Comparison of ENCODE assay signal across 9 mouse cellular contexts in genomic region chr11:116850085-116850484, GRCm38 (mm10). TPM values are rescaled to one million over a fixed set of nuclear protein-coding genes. Genes with fewer than 3 reads are reported as not detected.
DNase-seq lines count a peak whose midpoint lies in the region; ATAC-seq and TF ChIP-seq lines count a peak whose summit lies in the region.
"Had no signal": no experiment of that assay in that cellular context is flagged by ENCODE, and none has a peak within 500 bp of the region (broad histone marks: within the 10 kb centered on the region; RNA-seq: fewer than 3 reads in every experiment).

No protein-coding gene starts in this region.

- peaks cover 12% of the 10 kb centered on the region; the same call in 1 of the 2 replicates for H3K4me1 ChIP-seq in heart, postnatal 0 days (ENCODE audit: control insufficient read depth, insufficient read depth)
- H3K4me1 ChIP-seq in bone marrow macrophage, adult 2 months (ENCODE audit: control insufficient read depth, insufficient read depth, low read length): peaks cover 10% of the 10 kb centered on the region; the same call in 1 of the 2 replicates
- H3K4me1 ChIP-seq in midbrain, embryonic 15.5 days: peaks cover 44% of the 10 kb centered on the region
- H3K4me1 ChIP-seq in thymus, adult 2 months (replicated peaks; ENCODE audit: control insufficient read depth, insufficient read depth, low read length): no peaks in the 10 kb centered on the region

- no peak for TF ChIP-seq EP300 in heart, postnatal 0 days (IDR thresholded peaks at IDR 0.05; ENCODE audit: low read depth)

- ATAC-seq in heart, postnatal 0 days (ENCODE audit: insufficient read depth, low read depth): no peak
- ATAC-seq in midbrain, embryonic 15.5 days (replicated peaks): no peak

- 0 out of 2 replicates have a peak overlapping the region, but pooled peaks have one; percentile 95 for H3K4me3 ChIP-seq in heart, postnatal 0 days (ENCODE audit: low read depth, low read length)
- H3K4me3 ChIP-seq in bone marrow macrophage, adult 2 months (ENCODE audit: insufficient read depth, low read length): peak overlapping the region; percentile 60
- H3K4me3 ChIP-seq in midbrain, embryonic 15.5 days: 0 out of 2 replicates have a peak overlapping the region, but pooled peaks have one; percentile 11
- H3K4me3 ChIP-seq in thymus, adult 2 months (ENCODE audit: control insufficient read depth, insufficient read depth, low read length): no peak overlapping the region

- DNase-seq in heart, postnatal 0 days (ENCODE audit: low spot score): no peak
- DNase-seq in heart, postnatal 4 days: no peak
- DNase-seq in induced T-regulatory cell, adult 2 months (ENCODE audit: low read depth): peak; percentile 47
- no peak for DNase-seq in embryo, embryonic 11 days
- DNase-seq in thymus, adult 2 months: no peak
- no peak for DNase-seq in left cerebral cortex, adult 18-20 months (ENCODE audit: low spot score in 2 of 2)
- DNase-seq: cerebellum, adult 2 months had no signal

- H3K27me3 ChIP-seq in heart, postnatal 0 days (ENCODE audit: control insufficient read depth, insufficient read depth, low read length): no peaks in the 10 kb centered on the region
- H3K27me3 ChIP-seq in midbrain, embryonic 15.5 days (replicated peaks): no peaks in the 10 kb centered on the region
- no peaks in the 10 kb centered on the region for H3K27me3 ChIP-seq in thymus, adult 2 months (ENCODE audit: control insufficient read depth, insufficient read depth, low read length)

- peak overlapping the region; percentile 50 for H3K9ac ChIP-seq in heart, postnatal 0 days (replicated peaks; ENCODE audit: low read depth, low read length)
- H3K9ac ChIP-seq in midbrain, embryonic 15.5 days: no peak overlapping the region; the same call in 1 of the 2 replicates

- no peak overlapping the region for H3K27ac ChIP-seq in heart, postnatal 0 days (ENCODE audit: low read depth)
- H3K27ac ChIP-seq in bone marrow macrophage, adult 2 months (ENCODE audit: insufficient read depth, low read depth, low read length): peak overlapping the region; percentile 33
- no peak overlapping the region for H3K27ac ChIP-seq in midbrain, embryonic 15.5 days
- no peak overlapping the region for H3K27ac ChIP-seq in thymus, adult 2 months (ENCODE audit: control insufficient read depth, insufficient read depth, low read length)

- H3K36me3 ChIP-seq in heart, postnatal 0 days (replicated peaks; ENCODE audit: control insufficient read depth, insufficient read depth, low read length): peaks cover 50% of the 10 kb centered on the region
- peaks cover 18% of the 10 kb centered on the region; the same call in 1 of the 2 replicates for H3K36me3 ChIP-seq in midbrain, embryonic 15.5 days (replicated peaks)
- H3K36me3 ChIP-seq in thymus, adult 2 months (ENCODE audit: control insufficient read depth, insufficient read depth, low read length): peaks cover 33% of the 10 kb centered on the region

- no peak for TF ChIP-seq POLR2A in bone marrow macrophage, adult 2 months (IDR thresholded peaks at IDR 0.05; ENCODE audit: borderline replicate concordance, low read depth, low read length)
- TF ChIP-seq POLR2A in thymus, adult 2 months (IDR thresholded peaks at IDR 0.05; ENCODE audit: control insufficient read depth, extremely low read depth, insufficient read depth, low read length, poor library complexity): no peak

- H3K9me3 ChIP-seq in heart, postnatal 0 days (replicated peaks; ENCODE audit: control insufficient read depth, low read length): no peaks in the 10 kb centered on the region
- no peaks in the 10 kb centered on the region for H3K9me3 ChIP-seq in midbrain, embryonic 15.5 days

- WGBS in heart, postnatal 0 days: 24% methylated on average over 4 of the region's 4 CpGs
- WGBS in midbrain, embryonic 15.5 days: 61% methylated on average over 4 of the region's 4 CpGs
- 27% methylated on average over 4 of the region's 4 CpGs for WGBS in thymus, adult 2 months

- TF ChIP-seq CTCF in heart, postnatal 0 days (IDR thresholded peaks at IDR 0.05; ENCODE audit: low read depth): no peak
- no peak for TF ChIP-seq CTCF in bone marrow macrophage, adult 2 months (IDR thresholded peaks at IDR 0.05; ENCODE audit: low read depth, low read length)
- TF ChIP-seq CTCF in thymus, adult 2 months (IDR thresholded peaks at IDR 0.05; ENCODE audit: borderline replicate concordance, control insufficient read depth, extremely low read depth, insufficient read depth, low read length, poor library complexity): no peak

- peak overlapping the region; percentile 83 for H3K4me2 ChIP-seq in heart, postnatal 0 days (ENCODE audit: low read depth, low read length)
- H3K4me2 ChIP-seq in midbrain, embryonic 15.5 days: peak overlapping the region; percentile 20; the same call in 1 of the 2 replicates

RNA-seq across cellular contexts. Expression of gene Mfsd11, which starts 2.2 kb away (rescaled TPM):
- total RNA-seq in heart, postnatal 0 days (2014; rRNA removed; ENCODE audit: low replicate concordance): 23.2 and 46.3 TPM in 2 replicates
- polyA plus RNA-seq in heart, postnatal 0 days (2015; fragmentation: Nextera tagmentation; extraction: Ambion mirVana): 44.5 and 49.7 TPM in 2 replicates
- 10 to 100 TPM; 26.9 to 35.6 TPM for total RNA-seq in heart, postnatal 4 days (2021)
- 108 and 110 TPM in 2 replicates for polyA plus RNA-seq in bone marrow macrophage, adult 2 months (2012; ENCODE audit: insufficient read depth, insufficient read length, missing spikeins)
- 51.5 and 51.8 TPM in 2 replicates for polyA plus RNA-seq in midbrain, embryonic 15.5 days (2015; fragmentation: Nextera tagmentation; extraction: Ambion mirVana)
- 32.9 and 33.0 TPM in 2 replicates for polyA plus RNA-seq in thymus, adult 2 months (2012; rRNA removed)
- total RNA-seq in left cerebral cortex, adult 18-20 months (2021): 10 to 100 TPM; 40.3 to 44.9 TPM

RNA-seq across cellular contexts. Expression of gene Srsf2, which starts 2.8 kb away (rescaled TPM):
- 157 and 211 TPM in 2 replicates for total RNA-seq in heart, postnatal 0 days (2014; rRNA removed; ENCODE audit: low replicate concordance)
- 349 and 359 TPM in 2 replicates for polyA plus RNA-seq in heart, postnatal 0 days (2015; fragmentation: Nextera tagmentation; extraction: Ambion mirVana)
- 100 to 1,000 TPM; 269 to 299 TPM for total RNA-seq in heart, postnatal 4 days (2021)
- 259 and 286 TPM in 2 replicates for polyA plus RNA-seq in bone marrow macrophage, adult 2 months (2012; ENCODE audit: insufficient read depth, insufficient read length, missing spikeins)
- 535 and 551 TPM in 2 replicates for polyA plus RNA-seq in midbrain, embryonic 15.5 days (2015; fragmentation: Nextera tagmentation; extraction: Ambion mirVana)
- 1,171 and 1,772 TPM in 2 replicates for polyA plus RNA-seq in thymus, adult 2 months (2012; rRNA removed)
- total RNA-seq in left cerebral cortex, adult 18-20 months (2021): 100 to 1,000 TPM; 155 to 157 TPM

RNA-seq across cellular contexts. Expression of gene Jmjd6, which starts 6.8 kb away (rescaled TPM):
- total RNA-seq in heart, postnatal 0 days (2014; rRNA removed; ENCODE audit: low replicate concordance): 24.8 and 29.6 TPM in 2 replicates
- polyA plus RNA-seq in heart, postnatal 0 days (2015; fragmentation: Nextera tagmentation; extraction: Ambion mirVana): 35.3 and 43.1 TPM in 2 replicates
- 10 to 100 TPM; 41.2 to 43.3 TPM for total RNA-seq in heart, postnatal 4 days (2021)
- polyA plus RNA-seq in bone marrow macrophage, adult 2 months (2012; ENCODE audit: insufficient read depth, insufficient read length, missing spikeins): 18.3 and 19.0 TPM in 2 replicates
- polyA plus RNA-seq in midbrain, embryonic 15.5 days (2015; fragmentation: Nextera tagmentation; extraction: Ambion mirVana): 73.8 and 75.1 TPM in 2 replicates
- 37.3 and 46.3 TPM in 2 replicates for polyA plus RNA-seq in thymus, adult 2 months (2012; rRNA removed)
- 10 to 100 TPM; 28.3 to 31.3 TPM for total RNA-seq in left cerebral cortex, adult 18-20 months (2021)

RNA-seq across cellular contexts. Expression of gene Mettl23, which starts 7.0 kb away (rescaled TPM):
- total RNA-seq in heart, postnatal 0 days (2014; rRNA removed; ENCODE audit: low replicate concordance): 39.2 and 63.2 TPM in 2 replicates
- polyA plus RNA-seq in heart, postnatal 0 days (2015; fragmentation: Nextera tagmentation; extraction: Ambion mirVana): 77.1 and 77.6 TPM in 2 replicates
- 10 to 100 TPM; 31.0 to 32.2 TPM for total RNA-seq in heart, postnatal 4 days (2021)
- polyA plus RNA-seq in bone marrow macrophage, adult 2 months (2012; ENCODE audit: insufficient read depth, insufficient read length, missing spikeins): 28.0 and 29.8 TPM in 2 replicates
- 63.9 and 64.6 TPM in 2 replicates for polyA plus RNA-seq in midbrain, embryonic 15.5 days (2015; fragmentation: Nextera tagmentation; extraction: Ambion mirVana)
- polyA plus RNA-seq in thymus, adult 2 months (2012; rRNA removed): 69.9 and 82.6 TPM in 2 replicates
- 10 to 100 TPM; 23.8 to 25.8 TPM for total RNA-seq in left cerebral cortex, adult 18-20 months (2021)

RNA-seq across cellular contexts. Expression of gene Mxra7, which starts 22.2 kb away (rescaled TPM):
- total RNA-seq in heart, postnatal 0 days (2014; rRNA removed; ENCODE audit: low replicate concordance): 6.3 and 17.9 TPM in 2 replicates
- 20.0 and 21.7 TPM in 2 replicates for polyA plus RNA-seq in heart, postnatal 0 days (2015; fragmentation: Nextera tagmentation; extraction: Ambion mirVana)
- total RNA-seq in heart, postnatal 4 days (2021): 10 to 100 TPM; 40.9 to 42.9 TPM
- 0.72 and 1.2 TPM in 2 replicates for polyA plus RNA-seq in bone marrow macrophage, adult 2 months (2012; ENCODE audit: insufficient read depth, insufficient read length, missing spikeins)
- polyA plus RNA-seq in midbrain, embryonic 15.5 days (2015; fragmentation: Nextera tagmentation; extraction: Ambion mirVana): 25.1 and 26.9 TPM in 2 replicates
- 8.6 and 14.2 TPM in 2 replicates for polyA plus RNA-seq in thymus, adult 2 months (2012; rRNA removed)
- 10 to 100 TPM; 17.5 to 20.2 TPM for total RNA-seq in left cerebral cortex, adult 18-20 months (2021)
